Mouse (Mus musculus): Measurements from ENCODE around the gene Fli1.

Gene Fli1

DNA sequence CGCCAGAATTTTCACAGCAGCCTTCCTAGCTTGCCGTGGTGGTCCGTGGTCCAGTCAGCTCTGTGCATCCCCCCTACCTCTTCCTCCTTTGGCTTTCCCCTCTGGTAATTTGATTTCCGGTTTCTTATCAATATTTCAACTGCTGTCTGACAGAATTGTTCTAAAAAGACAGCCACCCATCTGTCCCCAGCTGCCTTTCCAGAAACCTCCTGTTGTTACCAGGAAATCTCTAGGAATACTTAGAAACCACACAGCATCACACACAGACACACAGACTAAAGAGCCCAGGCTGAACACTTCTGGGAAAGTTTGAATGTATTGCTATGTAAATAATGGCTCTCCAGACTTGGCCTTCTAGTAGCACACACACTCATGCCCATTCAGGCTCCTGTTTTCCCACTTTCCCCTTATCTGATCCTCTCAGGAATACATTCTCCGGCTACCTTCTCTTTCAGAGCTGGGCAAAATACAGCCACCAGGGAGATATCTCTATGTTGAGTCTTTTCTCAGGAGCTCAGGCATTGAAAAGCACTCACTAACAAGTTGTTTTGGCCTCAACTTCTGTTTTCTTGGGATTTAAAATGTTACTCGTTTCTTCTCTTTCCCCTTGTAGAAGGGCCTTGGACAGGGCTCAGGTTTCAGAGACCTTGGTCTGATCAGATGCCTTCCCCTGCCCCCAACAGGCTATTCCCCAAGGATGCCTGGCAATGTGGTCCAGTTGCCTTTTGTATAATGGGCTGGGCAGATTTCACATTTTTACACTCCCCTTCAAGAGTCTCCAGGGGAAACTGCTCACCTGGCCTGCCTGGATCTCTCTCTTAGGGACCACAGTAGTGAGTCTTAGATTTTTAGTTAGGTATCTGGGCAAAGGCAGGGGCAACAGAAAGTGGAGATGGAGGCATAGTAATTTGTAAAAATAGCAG, 7.1 kb upstream of the Fli1 start:
- DNase-seq: no peak

DNA sequence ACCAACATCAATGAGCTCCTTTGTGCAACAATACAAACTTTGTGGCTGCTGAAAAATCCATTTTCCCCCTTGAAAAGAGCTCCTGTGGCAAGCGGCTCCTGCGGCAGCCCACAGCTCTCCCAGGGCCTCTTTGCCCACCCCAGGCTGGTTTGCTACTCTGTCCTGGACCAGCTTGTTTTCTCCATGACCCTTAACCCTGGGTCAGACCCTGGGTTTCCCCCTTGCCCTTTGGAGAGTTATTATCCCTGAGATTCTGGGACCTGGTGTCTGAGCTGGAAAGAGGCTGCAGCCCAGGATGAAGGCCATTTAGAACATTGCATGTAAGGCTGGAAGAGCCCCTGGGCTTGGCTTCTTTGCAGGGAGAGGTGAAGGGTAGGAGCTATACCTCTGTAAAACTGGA, 4.1 kb upstream of the Fli1 start:
- DNase-seq: no peak

DNA sequence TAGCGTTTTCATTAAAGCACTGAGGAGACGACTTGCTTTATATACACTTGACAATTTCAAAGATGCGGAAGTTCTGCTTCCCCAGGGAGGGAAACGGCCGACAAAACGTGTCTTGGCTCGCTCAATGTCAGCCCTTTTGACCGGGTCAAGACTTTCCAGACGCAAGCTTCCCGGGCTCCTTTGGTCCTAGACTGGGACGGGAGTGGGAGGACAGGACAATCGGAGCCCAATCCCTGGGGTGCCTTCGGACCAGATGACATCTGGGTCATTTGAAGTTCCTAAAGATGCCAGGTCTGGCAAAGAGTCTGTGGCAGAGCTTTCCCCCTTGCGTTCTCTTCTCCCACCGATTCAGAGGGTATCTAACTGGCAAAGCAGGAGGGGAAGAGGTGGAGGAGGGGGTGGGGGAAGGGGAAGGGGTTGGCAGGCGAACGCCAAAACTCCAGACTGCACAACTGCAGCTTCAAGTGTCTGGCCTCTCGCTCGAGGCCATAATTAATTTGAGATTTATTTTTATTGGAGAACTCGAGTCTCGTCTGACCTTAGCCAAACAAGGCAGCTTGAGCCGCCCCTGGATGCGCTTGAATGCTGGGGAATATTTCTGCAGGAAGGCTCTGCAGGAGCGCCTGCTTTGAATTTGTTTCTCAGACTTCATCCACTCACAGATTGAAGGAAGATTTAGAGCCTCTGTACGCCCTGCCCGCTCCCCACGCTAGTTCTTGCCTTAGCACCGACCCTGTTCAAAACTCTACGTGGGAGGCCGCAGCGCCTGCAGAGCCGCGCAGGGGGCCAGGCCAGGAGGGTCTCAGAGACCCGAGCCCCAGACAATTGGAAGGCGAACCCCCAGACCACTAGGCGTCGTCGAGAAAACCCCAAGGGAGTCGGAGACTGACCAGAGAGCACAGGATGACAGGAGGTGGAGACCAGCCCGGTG, 2.3 kb upstream of the Fli1 start:
- no peak for DNase-seq

DNA sequence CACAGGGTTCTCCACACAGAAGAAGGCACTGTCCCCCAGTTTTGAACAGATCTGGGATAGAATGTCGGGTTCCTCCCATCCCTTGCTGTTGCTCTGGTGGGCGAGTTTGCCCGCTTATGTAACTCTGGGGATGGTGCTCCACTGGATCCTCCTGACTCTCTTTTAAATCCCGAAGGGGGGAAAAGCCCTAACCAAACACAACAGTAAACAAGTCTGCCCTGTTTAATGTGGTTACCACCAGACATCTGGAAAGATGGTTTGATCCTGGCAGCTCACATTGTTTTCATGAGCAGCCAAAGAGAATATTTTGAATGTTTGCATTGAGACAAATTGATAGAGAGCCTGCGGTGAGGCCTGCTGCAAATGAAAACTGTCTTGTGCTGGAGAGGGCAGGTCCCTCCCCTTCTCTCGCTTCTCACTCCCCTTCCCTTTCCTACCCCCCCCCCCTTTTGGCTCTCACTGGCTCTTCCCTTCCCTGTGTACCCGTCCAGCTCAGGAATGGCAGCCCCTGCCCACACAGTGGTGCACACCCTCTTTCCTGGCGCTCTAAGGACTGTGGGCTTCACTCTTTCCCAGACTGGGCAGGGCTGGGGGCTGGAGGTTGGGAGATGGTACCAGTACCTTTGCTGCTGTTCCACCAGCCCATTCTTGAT, 1.4 kb upstream of the Fli1 start:
- DNase-seq: no peak

DNA sequence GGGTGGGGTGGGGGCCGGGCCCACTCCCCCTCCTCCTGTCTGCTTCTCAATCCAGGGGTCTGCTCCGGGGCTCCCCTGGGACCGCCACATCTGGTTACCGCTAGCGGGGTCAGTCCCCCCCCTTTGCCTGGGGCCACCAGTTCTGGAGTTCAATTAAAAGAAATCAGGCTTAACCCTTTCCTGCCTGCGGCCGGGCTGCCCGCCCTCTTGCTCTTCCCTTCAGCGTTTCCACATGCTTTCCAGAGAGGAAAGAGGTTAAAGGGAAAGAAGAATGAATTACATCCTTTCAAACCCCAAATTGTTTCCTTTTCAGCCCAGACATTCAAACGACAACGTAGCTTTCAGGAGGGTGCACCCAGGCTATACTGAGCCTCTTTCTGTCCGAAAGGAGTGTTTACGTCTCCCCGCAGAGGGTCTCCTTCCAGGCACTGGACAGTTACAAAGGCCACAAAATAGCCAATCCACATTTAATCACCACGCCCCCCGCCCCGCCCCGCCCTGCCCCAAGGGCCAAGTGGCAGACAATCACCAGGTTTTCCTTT, 450 bp upstream of the Fli1 start:
- no peak for DNase-seq

DNA sequence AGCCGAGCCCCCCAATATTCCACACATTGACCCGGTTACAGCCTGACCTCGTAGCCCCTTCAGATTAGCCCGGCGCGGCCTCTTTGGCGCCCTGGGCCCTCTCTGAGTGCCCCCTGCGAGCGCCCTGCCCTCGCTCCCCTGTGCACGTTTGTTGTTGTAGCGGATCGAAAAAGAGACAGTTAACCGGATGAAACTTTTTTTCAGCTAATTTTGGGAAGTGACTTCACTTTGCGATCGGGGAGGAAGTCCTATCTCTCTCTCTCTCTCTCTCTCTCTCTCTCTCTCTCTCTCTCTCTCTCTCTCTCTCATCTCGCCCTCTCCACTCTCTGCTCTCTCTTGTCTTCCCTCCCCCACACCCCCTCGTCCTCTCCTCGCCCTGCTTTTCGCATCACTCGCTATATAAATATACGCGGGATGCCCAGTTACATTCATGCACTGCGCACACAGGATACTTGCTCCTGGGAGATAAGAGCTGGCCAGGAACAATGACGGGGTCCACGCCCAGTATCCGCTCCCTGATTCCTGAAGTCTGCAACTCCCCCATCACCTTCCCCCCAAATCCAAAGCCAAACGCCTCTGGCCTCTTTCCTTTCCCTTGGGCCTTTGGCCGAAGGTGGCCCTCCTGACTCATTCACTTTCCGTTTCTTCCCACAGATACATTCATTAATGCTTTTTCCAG, 1.3 kb downstream of the Fli1 start:
- DNase-seq: no peak

DNA sequence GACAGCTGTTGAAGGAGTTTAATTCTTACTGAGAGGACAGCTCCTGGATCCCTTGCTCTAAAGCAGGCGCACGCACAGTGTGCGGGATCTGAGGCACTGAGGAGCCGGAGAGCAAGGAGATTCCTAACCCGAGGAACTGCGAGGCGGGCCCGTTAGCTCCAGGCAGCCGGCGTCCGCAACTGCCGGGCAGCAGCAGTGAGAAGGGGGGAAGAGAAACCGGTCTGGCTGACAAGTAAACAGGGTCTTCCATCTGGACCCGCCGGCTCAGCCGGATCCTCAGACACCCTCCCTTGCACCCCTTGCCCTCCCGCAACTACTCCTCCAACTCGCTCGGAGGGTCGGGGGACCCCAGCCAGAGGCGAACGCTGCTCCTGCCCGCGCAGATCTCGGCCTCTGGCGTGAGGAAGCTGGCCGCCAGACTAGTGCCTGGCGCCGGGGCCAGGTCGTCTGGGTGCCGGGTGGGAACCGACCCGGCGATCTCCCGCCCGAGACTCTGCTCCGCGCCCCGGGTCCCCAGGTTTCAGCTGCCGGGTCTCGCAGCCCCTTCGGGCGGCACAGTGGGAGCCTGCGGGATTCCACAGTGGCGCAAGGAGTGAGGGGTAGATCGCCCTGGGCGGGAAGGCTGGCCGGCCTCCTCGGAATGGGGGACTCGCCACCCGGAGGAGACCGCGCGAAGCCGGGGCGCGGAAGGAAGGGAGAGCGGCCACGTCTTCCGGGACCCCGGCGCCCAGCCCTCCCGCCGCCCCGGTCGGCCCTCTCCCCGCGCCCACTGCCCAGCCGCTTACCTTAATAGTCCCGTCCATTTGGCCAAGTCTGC, 2.0 kb downstream of the Fli1 start:
- DNase-seq: no peak

DNA sequence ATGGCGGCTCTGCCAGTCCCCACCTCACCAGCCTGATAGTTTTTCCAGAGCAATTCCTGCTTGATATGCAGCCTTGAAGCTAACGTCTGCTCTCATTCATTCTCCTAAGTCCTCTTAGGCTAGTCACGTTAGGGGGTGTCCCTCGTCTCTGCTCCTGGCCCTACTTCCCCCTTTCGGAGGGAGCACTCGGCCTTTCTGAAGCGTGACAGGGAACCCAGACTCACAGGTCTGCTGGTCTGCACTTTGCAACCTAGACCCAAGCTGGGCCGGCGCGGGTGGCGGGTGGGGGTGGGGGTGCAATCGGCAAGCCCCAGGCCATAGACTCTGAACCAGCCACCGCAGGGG, 2.6 kb downstream of the Fli1 start:
- no peak for DNase-seq

DNA sequence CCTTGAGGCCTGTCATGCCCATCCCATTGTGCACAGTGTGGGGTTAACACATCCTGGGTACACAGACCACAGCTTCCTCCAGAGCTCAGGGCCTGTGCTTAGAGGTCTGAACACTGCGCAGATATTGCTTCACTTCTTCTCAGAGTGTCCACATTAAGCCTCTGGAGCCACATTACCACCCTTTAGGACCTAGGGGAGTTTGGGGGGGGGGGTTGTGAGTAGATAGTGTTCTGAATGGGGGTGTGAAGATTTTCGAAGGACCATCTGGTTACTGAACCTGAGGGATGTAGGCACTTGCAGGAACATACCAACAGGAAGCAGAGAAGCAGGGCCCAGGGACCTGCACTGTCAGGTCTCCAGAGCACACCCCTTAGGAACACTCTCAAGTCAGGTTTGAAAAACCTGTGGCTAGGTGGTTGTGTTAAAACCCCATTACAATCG, 3.3 kb downstream of the Fli1 start:
- DNase-seq: no peak

DNA sequence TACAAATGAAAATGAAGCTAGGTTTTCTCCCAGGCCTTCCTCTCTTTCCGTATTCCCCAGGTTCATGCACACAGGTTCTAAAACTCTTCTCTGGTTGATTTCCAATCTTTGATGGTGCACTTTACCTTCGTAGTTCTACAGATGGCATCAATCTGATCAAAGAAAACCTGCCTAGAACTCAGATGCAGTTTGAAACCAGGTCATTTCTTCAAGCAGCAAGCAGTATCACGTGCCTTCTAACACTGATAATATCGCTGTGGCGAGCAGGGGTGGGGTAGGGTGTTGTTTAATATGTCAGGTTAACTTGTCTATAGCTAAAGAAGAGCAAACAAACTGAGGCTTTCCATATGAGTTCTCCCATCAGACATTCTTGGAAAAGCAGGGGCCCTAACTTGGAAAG, 4.5 kb downstream of the Fli1 start:
- no peak for DNase-seq

DNA sequence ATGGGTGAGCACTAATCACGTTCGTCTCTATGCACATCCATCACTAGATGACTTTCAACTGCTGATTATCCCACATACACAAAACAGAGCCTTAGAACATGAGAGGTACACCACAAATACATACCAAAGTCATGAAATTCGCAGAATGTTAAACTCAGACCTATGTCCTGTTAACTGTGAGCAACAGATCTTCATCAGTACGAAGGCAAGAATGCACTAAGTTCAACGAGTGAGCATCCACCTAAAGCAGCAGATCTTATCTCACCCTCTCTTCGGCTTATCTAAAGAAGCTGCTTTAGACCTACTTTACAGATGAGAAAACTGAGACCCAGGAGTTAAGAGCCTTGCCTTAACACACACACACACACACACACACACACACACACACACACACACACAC, 5.0 kb downstream of the Fli1 start:
- no peak for DNase-seq

DNA sequence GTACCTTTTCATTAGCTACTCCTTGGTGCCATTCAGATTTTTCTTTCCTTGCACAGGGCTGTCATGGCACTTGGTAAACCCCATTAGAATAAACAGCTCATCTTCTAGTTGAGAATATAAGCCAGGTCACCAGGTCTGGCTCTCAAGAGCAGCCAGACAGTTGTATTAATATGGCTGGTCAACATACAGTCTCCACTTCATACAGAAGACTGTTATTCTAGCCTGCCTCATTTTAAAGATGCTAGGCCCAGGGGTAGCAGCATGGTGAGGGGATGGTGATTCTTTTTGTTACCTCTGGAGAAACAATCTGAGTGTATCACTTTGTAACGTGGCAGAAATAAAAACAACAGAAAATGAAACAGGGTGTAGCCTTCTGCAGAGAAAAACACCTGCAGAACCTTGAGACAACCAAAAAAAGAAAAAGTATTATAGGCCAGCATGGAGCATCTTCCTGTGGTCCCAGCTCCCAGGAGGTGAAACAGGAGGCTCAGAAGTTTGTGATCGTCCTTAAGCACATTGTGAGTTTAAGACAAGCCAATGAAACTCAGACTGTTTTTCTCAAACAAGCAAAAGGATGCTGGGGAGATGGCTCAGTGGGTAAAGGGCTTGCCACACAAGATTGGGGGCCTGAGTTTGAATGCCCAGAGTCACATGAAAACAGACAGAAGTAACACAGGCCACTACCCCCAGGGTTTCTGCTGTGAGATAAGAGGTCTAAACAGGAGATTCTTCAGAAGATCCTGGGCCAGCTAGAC, 7.3 kb downstream of the Fli1 start:
- no peak for DNase-seq

DNA sequence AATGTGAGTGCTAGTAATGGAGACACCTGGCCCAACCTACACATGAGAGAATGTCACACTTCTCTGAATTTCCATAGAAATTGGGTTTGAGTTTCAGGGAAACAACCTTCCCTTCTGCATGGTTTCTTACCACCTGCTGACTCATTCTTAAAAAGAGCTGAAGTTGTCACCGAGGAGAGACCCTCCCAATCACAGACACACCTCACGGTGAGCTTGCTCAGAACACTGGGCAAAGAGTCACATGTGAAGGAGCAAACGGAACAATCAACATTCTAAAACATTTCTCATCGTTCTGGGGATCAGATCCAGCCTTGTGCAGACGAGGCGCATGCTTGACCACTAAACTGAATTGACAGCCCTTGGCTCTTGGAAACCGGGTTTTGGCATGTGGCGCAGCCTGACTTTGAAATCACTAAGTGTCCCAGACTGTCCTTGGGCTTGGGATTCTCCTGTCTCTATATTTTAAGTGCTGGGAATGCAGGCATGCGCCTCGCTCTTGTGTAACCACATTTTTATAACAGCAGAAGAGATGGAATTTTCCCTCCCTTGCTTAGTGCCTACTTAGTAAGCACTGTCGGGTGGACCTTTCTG, 8.5 kb downstream of the Fli1 start:
- DNase-seq: no peak

DNA sequence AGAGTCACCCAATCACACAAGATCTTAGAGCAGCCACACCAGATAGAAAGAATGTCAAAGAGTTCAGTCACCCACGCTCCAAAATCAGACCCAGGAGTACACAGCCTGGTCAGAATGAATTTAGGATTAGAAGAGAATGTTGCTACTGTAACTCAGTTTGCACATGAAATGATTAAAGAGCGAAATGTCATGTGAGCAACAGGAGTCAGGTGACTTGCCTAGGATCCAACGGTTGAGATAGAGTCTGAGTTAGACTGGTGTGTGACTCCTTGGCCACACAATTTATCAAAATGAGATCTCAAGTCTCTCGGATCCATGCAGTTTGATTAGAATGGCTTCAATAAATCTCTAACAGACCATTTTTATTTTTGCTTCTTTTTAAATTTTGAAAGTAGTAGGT, 11.1 kb downstream of the Fli1 start:
- DNase-seq: no peak

DNA sequence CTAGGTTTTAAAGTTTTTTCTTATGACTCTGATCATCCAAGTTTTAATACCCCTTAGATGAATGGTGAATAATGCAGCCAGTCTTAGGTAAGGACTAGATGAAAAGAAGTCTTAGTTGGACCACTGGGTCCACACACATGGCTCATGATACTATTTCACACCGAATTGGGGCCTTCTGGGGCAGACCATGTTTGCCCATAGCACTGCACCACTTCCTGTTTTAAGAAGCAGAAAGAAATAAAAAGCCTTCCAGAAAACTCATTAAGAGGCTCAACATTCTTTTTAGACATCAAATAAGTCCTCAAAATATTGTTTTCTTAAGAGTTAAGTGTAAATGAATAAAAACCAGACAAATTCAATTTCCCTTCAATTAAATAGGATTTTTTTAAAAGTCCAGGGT, 11.7 kb downstream of the Fli1 start:
- no peak for DNase-seq

DNA sequence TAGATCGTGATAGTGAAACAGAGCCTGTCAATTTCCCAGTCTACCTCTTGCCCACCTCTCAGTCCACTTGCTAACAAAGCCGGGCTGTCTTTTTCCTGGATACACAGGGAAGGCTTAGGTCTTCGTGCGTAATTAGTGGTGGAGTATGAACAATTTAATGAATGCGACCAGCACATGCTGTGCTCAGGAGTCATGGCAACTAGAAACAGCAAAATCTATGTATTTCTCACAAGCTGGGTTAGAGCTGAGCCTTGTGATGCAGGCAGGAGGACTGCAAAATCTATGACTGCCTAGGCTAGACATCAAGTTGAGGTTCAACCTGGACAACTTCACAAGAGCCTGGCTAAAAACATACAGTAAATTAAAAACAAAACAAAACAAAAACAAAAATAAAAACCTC, 12.5 kb downstream of the Fli1 start:
- DNase-seq: no peak

DNA sequence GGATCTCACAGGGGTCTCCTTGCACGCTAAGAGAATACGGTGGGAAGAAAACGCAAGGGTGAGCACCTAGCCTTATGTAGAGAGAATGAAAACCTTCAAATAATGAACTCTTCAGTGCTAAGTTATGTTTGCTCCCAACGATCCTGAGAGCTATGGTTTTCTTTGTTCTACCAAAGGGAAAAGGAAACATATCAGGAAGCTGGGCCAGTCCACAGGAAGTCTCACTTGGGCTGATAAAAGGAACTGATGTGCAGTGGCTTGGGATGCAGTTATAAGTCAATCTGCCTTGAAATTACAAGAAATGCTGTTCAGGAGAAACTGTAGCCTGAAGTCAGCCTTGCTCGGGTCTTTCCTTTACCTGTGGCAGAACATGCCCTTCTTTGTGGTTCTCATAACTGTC, 13.1 kb downstream of the Fli1 start:
- no peak for DNase-seq

DNA sequence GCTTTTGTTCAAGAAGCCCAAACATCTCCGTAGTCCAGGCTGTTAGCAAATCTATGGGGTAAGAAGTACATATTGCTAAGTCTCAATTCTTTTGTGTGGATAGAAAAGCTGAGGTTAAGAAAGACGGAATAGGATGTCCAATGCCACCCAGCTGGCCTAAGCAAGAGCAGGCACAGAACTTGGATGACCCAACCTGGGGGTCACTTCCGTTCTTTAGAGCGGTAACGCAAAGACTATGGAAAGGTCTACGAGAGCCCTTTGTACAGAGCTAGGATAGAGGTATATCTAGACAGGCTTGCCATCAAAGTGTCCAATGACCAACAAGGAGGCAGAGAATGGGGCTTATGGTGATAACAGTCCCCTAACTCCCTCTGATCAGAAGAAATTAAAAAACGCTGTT, 15.3 kb downstream of the Fli1 start:
- DNase-seq: no peak

DNA sequence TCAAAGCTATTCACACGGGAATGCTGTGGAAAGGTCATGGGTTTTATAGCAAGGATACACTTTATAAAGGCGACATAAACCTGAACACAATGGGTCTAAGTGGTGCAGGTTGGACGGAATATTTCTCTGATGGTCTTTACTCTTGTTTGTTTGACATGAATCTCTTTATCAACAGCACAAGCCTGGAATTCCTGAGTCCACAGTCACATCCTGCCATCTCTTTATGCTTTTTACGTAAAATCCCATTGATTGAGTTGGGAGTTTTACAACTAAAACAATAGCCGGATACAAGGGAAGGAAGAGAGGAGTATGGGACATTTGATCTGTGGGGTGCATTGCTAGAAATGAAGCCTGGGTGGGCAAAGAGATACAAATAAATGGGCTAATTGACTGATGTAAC, 16.9 kb downstream of the Fli1 start:
- no peak for DNase-seq

DNA sequence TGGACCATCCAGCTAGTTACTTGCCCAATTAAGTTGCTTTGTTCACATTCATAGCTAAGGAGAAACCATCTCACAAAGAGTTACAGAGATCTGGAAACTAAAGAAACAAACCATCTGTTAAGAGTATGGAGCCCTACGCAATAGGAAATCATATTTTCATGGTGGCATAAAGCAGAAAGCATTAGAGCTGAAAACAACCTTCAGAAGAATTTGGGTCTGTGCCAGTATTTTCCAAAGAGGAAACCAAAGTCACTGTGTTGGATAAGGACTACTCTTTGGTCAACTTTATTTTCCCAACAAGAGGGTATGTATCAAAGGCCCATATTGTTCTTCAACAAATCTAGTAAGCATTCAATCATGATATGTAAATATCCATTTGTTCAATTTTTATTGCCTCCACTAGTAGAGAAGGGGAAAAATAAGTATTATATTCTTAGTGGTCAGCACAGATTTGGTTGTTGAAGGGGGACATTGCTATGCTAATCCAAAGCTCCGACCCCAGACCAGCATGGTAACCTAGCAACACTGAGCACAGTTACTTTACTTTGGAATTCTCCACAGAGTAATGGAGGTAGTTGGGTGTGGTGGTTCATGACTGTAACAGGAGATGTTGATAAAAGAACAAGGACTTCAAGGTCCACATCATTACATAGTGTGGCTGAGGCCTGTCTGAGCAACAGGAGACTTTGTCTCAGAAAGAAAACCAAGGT, 20.0 kb downstream of the Fli1 start:
- no peak for DNase-seq

Measured in cerebellum, adult 11 months (tissue).